Mouse (Mus musculus): ENCODE measurements around the gene Tlx2.

DNA sequence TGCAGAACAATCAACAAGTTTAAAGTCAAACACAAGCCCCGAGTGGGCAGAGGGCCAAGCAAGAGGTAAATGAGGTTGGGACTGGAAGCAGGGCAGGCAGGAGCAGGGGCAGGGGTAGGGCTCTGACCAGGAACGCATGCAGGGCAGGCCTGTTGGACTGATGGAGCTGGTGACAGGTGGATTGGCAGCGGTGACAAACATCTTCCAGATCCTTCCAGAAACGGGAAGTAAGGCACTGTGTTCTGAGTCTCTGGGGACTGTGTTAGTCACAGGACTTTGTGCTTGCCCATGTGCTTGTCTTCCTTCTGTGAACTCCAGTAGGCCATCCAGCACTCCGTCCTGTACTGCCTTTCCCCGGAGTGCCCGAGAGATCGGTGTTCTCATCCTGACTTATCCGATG, 25.4 kb downstream of the Tlx2 start:
- TF ChIP-seq EP300 (IDR thresholded peaks at IDR 0.05; ENCODE audit: low read depth) (no peak), CTCF (IDR thresholded peaks at IDR 0.05; ENCODE audit: low read depth) (no peak)
